8 mouse cellular contexts compared by ENCODE assay signal in genomic region chr11:20132955-20133562, GRCm38 (mm10). TPM values are rescaled to one million over a fixed set of nuclear protein-coding genes. Genes with fewer than 3 reads are reported as not detected.
DNase-seq lines count a peak whose midpoint lies in the region; ATAC-seq and TF ChIP-seq lines count a peak whose summit lies in the region.

No protein-coding gene starts in this region.

- H3K36me3 ChIP-seq in forebrain, embryonic 10.5 days (replicated peaks) = no peaks in the 10 kb centered on the region
- no peaks in the 10 kb centered on the region for H3K36me3 ChIP-seq in forebrain, embryonic 16.5 days (ENCODE audit: control insufficient read depth, insufficient read depth)
- H3K36me3 ChIP-seq in intestine, embryonic 14.5 days (ENCODE audit: control insufficient read depth, insufficient read depth, low read length) = no peaks in the 10 kb centered on the region
- H3K36me3 ChIP-seq in megakaryocyte, embryonic 14.5 days (replicated peaks; ENCODE audit: low read length) = no peaks in the 10 kb centered on the region
- no peaks in the 10 kb centered on the region for H3K36me3 ChIP-seq in small intestine, adult 2 months (ENCODE audit: control insufficient read depth, insufficient read depth, low read length)

- H3K27ac ChIP-seq in forebrain, embryonic 10.5 days = no peak overlapping the region
- H3K27ac ChIP-seq in forebrain, embryonic 16.5 days (ENCODE audit: low read length) = no peak overlapping the region
- no peak overlapping the region for H3K27ac ChIP-seq in intestine, embryonic 14.5 days (ENCODE audit: low read depth)
- no peak overlapping the region for H3K27ac ChIP-seq in small intestine, adult 2 months (ENCODE audit: insufficient read depth, low read depth, low read length)

- no peak overlapping the region for H3K4me3 ChIP-seq in forebrain, embryonic 10.5 days
- H3K4me3 ChIP-seq in forebrain, embryonic 16.5 days (replicated peaks; ENCODE audit: low read length) = no peak overlapping the region
- no peak overlapping the region for H3K4me3 ChIP-seq in intestine, embryonic 14.5 days (ENCODE audit: low read depth, low read length)
- H3K4me3 ChIP-seq in megakaryocyte, embryonic 14.5 days (replicated peaks) = peak overlapping the region; percentile 89
- peak overlapping the region; percentile 17; the same call in 1 of the 2 replicates for H3K4me3 ChIP-seq in small intestine, adult 2 months (ENCODE audit: low read depth, low read length)

- H3K9me3 ChIP-seq in forebrain, embryonic 10.5 days = no peaks in the 10 kb centered on the region
- H3K9me3 ChIP-seq in forebrain, embryonic 16.5 days (ENCODE audit: control insufficient read depth, low read length) = no peaks in the 10 kb centered on the region
- H3K9me3 ChIP-seq in intestine, embryonic 14.5 days (ENCODE audit: control insufficient read depth, low read length) = no peaks in the 10 kb centered on the region
- H3K9me3 ChIP-seq in megakaryocyte, embryonic 14.5 days = peaks cover 15% of the 10 kb centered on the region

- peak; percentile 46 for DNase-seq in forebrain, embryonic 10.5 days (ENCODE audit: extremely low spot score, low spot score)
- peak; percentile 85 to 86 for DNase-seq in cerebellum, postnatal 14 days
- peak; percentile 80 to 88 for DNase-seq in frontal cortex, postnatal 36 days (ENCODE audit: low spot score in 2 of 2)
- DNase-seq in intestine, embryonic 14.5 days (ENCODE audit: low spot score) = peak; percentile 88
- peak; percentile 27 to 89 for DNase-seq in left cerebral cortex, adult 9 months (ENCODE audit: low spot score in 2 of 2)

- peak; percentile 83; the same call in 1 of the 2 replicates for TF ChIP-seq CTCF in small intestine, adult 2 months (IDR thresholded peaks at IDR 0.05; ENCODE audit: extremely low read depth, insufficient read length, insufficient replicate concordance, low read depth, low read length)

- ATAC-seq in forebrain, embryonic 16.5 days = no peak
- ATAC-seq in intestine, embryonic 14.5 days (replicated peaks; ENCODE audit: low FRiP score, low TSS enrichment, low read depth) = peak; percentile 38; the same call in 1 of the 2 replicates

- TF ChIP-seq POLR2A in small intestine, adult 2 months (IDR thresholded peaks at IDR 0.05; ENCODE audit: low read depth, low read length) = no peak

- no peak overlapping the region for H3K9ac ChIP-seq in forebrain, embryonic 16.5 days (replicated peaks; ENCODE audit: low read depth, low read length)
- no peak overlapping the region for H3K9ac ChIP-seq in intestine, embryonic 14.5 days (ENCODE audit: low read length)

- H3K27me3 ChIP-seq in forebrain, embryonic 10.5 days (ENCODE audit: poor library complexity, severe bottlenecking) = no peaks in the 10 kb centered on the region
- H3K27me3 ChIP-seq in forebrain, embryonic 16.5 days (replicated peaks; ENCODE audit: control insufficient read depth, insufficient read depth, low read length) = no peaks in the 10 kb centered on the region
- no peaks in the 10 kb centered on the region for H3K27me3 ChIP-seq in intestine, embryonic 14.5 days (replicated peaks; ENCODE audit: control insufficient read depth, insufficient read depth, low read length)
- peaks cover 7% of the 10 kb centered on the region for H3K27me3 ChIP-seq in megakaryocyte, embryonic 14.5 days (replicated peaks)
- H3K27me3 ChIP-seq in small intestine, adult 2 months (ENCODE audit: control insufficient read depth, insufficient read depth, low read length) = no peaks in the 10 kb centered on the region

- no peak overlapping the region for H3K4me2 ChIP-seq in forebrain, embryonic 16.5 days (ENCODE audit: low read length)
- peak overlapping the region; percentile 22; the same call in 1 of the 2 replicates for H3K4me2 ChIP-seq in intestine, embryonic 14.5 days (ENCODE audit: low read length)

- no peaks in the 10 kb centered on the region for H3K4me1 ChIP-seq in forebrain, embryonic 10.5 days
- H3K4me1 ChIP-seq in forebrain, embryonic 16.5 days (replicated peaks; ENCODE audit: control insufficient read depth, insufficient read depth, low read length) = no peaks in the 10 kb centered on the region
- no peaks in the 10 kb centered on the region for H3K4me1 ChIP-seq in intestine, embryonic 14.5 days (replicated peaks; ENCODE audit: control insufficient read depth, insufficient read depth, low read length)
- peaks cover 7% of the 10 kb centered on the region for H3K4me1 ChIP-seq in megakaryocyte, embryonic 14.5 days
- H3K4me1 ChIP-seq in small intestine, adult 2 months (ENCODE audit: control insufficient read depth, insufficient read depth, insufficient read length, low read length) = no peaks in the 10 kb centered on the region

- 46% methylated on average over 12 of the region's 12 CpGs for WGBS in forebrain, embryonic 10.5 days
- WGBS in forebrain, embryonic 16.5 days = 29% methylated on average over 11 of the region's 12 CpGs
- 46% methylated on average over 12 of the region's 12 CpGs for WGBS in intestine, embryonic 14.5 days
- WGBS in small intestine, adult 2 months = 14% methylated on average over 12 of the region's 12 CpGs

RNA-seq across cellular contexts. Expression of gene Actr2, which starts 20.3 kb away (rescaled TPM):
- polyA plus RNA-seq in forebrain, embryonic 10.5 days (2016; fragmentation: Nextera tagmentation; extraction: Ambion mirVana) = 115 TPM in 2 replicates
- polyA plus RNA-seq in forebrain, embryonic 16.5 days (2015; fragmentation: Nextera tagmentation; extraction: Ambion mirVana) = 189 and 208 TPM in 2 replicates
- 66.5 and 68.4 TPM in 2 replicates for polyA plus RNA-seq in intestine, embryonic 14.5 days (2014; fragmentation: Nextera tagmentation; extraction: Ambion mirVana)
- polyA plus RNA-seq in megakaryocyte, embryonic 14.5 days (2012; ENCODE audit: insufficient read depth, low replicate concordance) = 26.1 TPM in 1 of 2 replicates, not detected in the other
- 4.6 and 10.7 TPM in 2 replicates for polyA plus RNA-seq in small intestine, adult 2 months (2012; rRNA removed)

Comparison
In these comparisons a context has a peak if more than half of its experiments do, and no peak if none do; other contexts are left out.
1. H3K4me3 ChIP-seq: peak in megakaryocyte, embryonic 14.5 days (single experiment) and small intestine, adult 2 months (single experiment); none in forebrain, embryonic 10.5 days (single experiment), forebrain, embryonic 16.5 days (single experiment) and intestine, embryonic 14.5 days (single experiment).
2. Peak in every context shown above with its lines, with median percentiles within 50 percentile points of each other: DNase-seq.